Mouse (Mus musculus): ENCODE measurements at regions not wholly inside any gene's neighbourhood (a gene's known extent, or its start where the extent isn't known, plus 50 kb on each side); places are given as distances from the start of the nearest gene placed in this dataset.

- TF ChIP-seq CTCF (IDR thresholded peaks at IDR 0.05) = no peak
- H3K9ac ChIP-seq (ENCODE audit: low read depth, low read length) = no peak overlapping the region
- no peak for DNase-seq
- H3K4me3 ChIP-seq = no peak overlapping the region
- H3K36me3 ChIP-seq (ENCODE audit: control insufficient read depth, insufficient read depth, low read length) = no peaks in the 10 kb centered on the region; the same call in 1 of the 2 replicates
- intact Hi-C loops (cut with DNase I) = no loop called here
- peak overlapping the region; percentile 65 for H3K27ac ChIP-seq
- H3K79me2 ChIP-seq (replicated peaks; ENCODE audit: control insufficient read depth, insufficient read depth, low read length) = no peaks in the 10 kb centered on the region
- H3K27me3 ChIP-seq (ENCODE audit: control insufficient read depth, insufficient read depth, low read length) = no peaks in the 10 kb centered on the region
- peaks cover 4% of the 10 kb centered on the region for H3K4me1 ChIP-seq (ENCODE audit: control insufficient read depth, insufficient read depth, low read length)
- 37% methylated on average over 2 of the region's 2 CpGs for WGBS
Measured at GRCm38 (mm10) chr1:61316736-61317135, 321.9 kb upstream of the Pard3b start.

- no peak for TF ChIP-seq POLR2A (IDR thresholded peaks at IDR 0.05; ENCODE audit: insufficient read depth, low read depth, low read length)
- no peak for TF ChIP-seq EP300 (IDR thresholded peaks at IDR 0.05; ENCODE audit: insufficient read depth, low read depth, low read length)
- no peak for TF ChIP-seq CTCF (IDR thresholded peaks at IDR 0.05)
- H3K4me1 ChIP-seq (ENCODE audit: control insufficient read depth, insufficient read depth, low read length) = peaks cover 5% of the 10 kb centered on the region
- no peaks in the 10 kb centered on the region for H3K79me2 ChIP-seq (replicated peaks; ENCODE audit: control insufficient read depth, insufficient read depth, low read length)
- WGBS = 85% methylated on average over 1 of the region's 1 CpGs
- no peaks in the 10 kb centered on the region for H3K27me3 ChIP-seq (ENCODE audit: control insufficient read depth, insufficient read depth, low read length)
- no peak overlapping the region for H3K9ac ChIP-seq (ENCODE audit: low read depth, low read length)
- intact Hi-C loops (cut with DNase I) = no loop called here
- no peak overlapping the region for H3K4me3 ChIP-seq
- H3K36me3 ChIP-seq (ENCODE audit: control insufficient read depth, insufficient read depth, low read length) = no peaks in the 10 kb centered on the region; the same call in 1 of the 2 replicates
- DNase-seq = no peak
- H3K27ac ChIP-seq = no peak overlapping the region
Measured at GRCm38 (mm10) chr1:61318042-61318441, 320.6 kb upstream of the Pard3b start.

- H3K36me3 ChIP-seq (ENCODE audit: control insufficient read depth, insufficient read depth, low read length) = no peaks in the 10 kb centered on the region
- no peak overlapping the region for H3K9ac ChIP-seq (ENCODE audit: low read depth, low read length)
- TF ChIP-seq EP300 (IDR thresholded peaks at IDR 0.05; ENCODE audit: insufficient read depth, low read depth, low read length) (no peak), CTCF (IDR thresholded peaks at IDR 0.05) (no peak)
- 69% methylated on average over 6 of the region's 6 CpGs for WGBS
- H3K4me3 ChIP-seq = no peak overlapping the region
- no peak overlapping the region for H3K27ac ChIP-seq
- intact Hi-C loops (cut with DNase I) = loop anchor here (2.0 kb wide), 1 partner anchor 29 kb away; no protein-coding TSS in a partner anchor
- no peaks in the 10 kb centered on the region for H3K79me2 ChIP-seq (replicated peaks; ENCODE audit: control insufficient read depth, insufficient read depth, low read length)
- H3K4me1 ChIP-seq (ENCODE audit: control insufficient read depth, insufficient read depth, low read length) = peaks cover 5% of the 10 kb centered on the region
- no peaks in the 10 kb centered on the region for H3K27me3 ChIP-seq (ENCODE audit: control insufficient read depth, insufficient read depth, low read length)
- DNase-seq = no peak
Measured at GRCm38 (mm10) chr1:61321513-61322145, 317.0 kb upstream of the Pard3b start.

GRCm38 (mm10) chr1:61331456-61331855 lies 307.2 kb upstream of the Pard3b start:
- TF ChIP-seq POLR2A (IDR thresholded peaks at IDR 0.05; ENCODE audit: insufficient read depth, low read depth, low read length) (no peak), EP300 (IDR thresholded peaks at IDR 0.05; ENCODE audit: insufficient read depth, low read depth, low read length) (no peak), CTCF (IDR thresholded peaks at IDR 0.05) (no peak)
- intact Hi-C loops (cut with DNase I) = no loop called here
- WGBS = 91% methylated on average over 2 of the region's 2 CpGs

GRCm38 (mm10) chr1:61331906-61332305 lies 306.7 kb upstream of the Pard3b start:
- 63% methylated on average over 3 of the region's 3 CpGs for WGBS
- no peak for TF ChIP-seq POLR2A (IDR thresholded peaks at IDR 0.05; ENCODE audit: insufficient read depth, low read depth, low read length)
- no peak for TF ChIP-seq EP300 (IDR thresholded peaks at IDR 0.05; ENCODE audit: insufficient read depth, low read depth, low read length)
- TF ChIP-seq CTCF (IDR thresholded peaks at IDR 0.05) = no peak
- no peak for DNase-seq
- H3K27me3 ChIP-seq (ENCODE audit: control insufficient read depth, insufficient read depth, low read length) = no peaks in the 10 kb centered on the region
- H3K27ac ChIP-seq = no peak overlapping the region
- H3K4me1 ChIP-seq (ENCODE audit: control insufficient read depth, insufficient read depth, low read length) = no peaks in the 10 kb centered on the region; the same call in 1 of the 2 replicates
- H3K4me3 ChIP-seq = no peak overlapping the region
- intact Hi-C loops (cut with DNase I) = no loop called here
- H3K36me3 ChIP-seq (ENCODE audit: control insufficient read depth, insufficient read depth, low read length) = no peaks in the 10 kb centered on the region
- no peaks in the 10 kb centered on the region for H3K79me2 ChIP-seq (replicated peaks; ENCODE audit: control insufficient read depth, insufficient read depth, low read length)
- H3K9ac ChIP-seq (ENCODE audit: low read depth, low read length) = no peak overlapping the region

More at GRCm38 (mm10) chr1:61331456-61331855, 307.2 kb upstream of the Pard3b start:
- no peak for DNase-seq
- Histone ChIP-seq H3K36me3 (ENCODE audit: control insufficient read depth, insufficient read depth, low read length) (no peaks in the 10 kb centered on the region), H3K79me2 (replicated peaks; ENCODE audit: control insufficient read depth, insufficient read depth, low read length) (no peaks in the 10 kb centered on the region), H3K4me1 (ENCODE audit: control insufficient read depth, insufficient read depth, low read length) (no peaks in the 10 kb centered on the region; the same call in 1 of the 2 replicates), H3K4me3 (no peak overlapping the region), H3K27ac (no peak overlapping the region), H3K27me3 (ENCODE audit: control insufficient read depth, insufficient read depth, low read length) (no peaks in the 10 kb centered on the region), H3K9ac (ENCODE audit: low read depth, low read length) (no peak overlapping the region)

- H3K79me2 ChIP-seq (replicated peaks; ENCODE audit: control insufficient read depth, insufficient read depth, low read length) = no peaks in the 10 kb centered on the region
- intact Hi-C loops (cut with DNase I) = no loop called here
- no peaks in the 10 kb centered on the region for H3K27me3 ChIP-seq (ENCODE audit: control insufficient read depth, insufficient read depth, low read length)
- no peak overlapping the region for H3K4me3 ChIP-seq
- H3K4me1 ChIP-seq (ENCODE audit: control insufficient read depth, insufficient read depth, low read length) = no peaks in the 10 kb centered on the region
- DNase-seq = no peak
- no peak for TF ChIP-seq CTCF (IDR thresholded peaks at IDR 0.05)
- no peak for TF ChIP-seq POLR2A (IDR thresholded peaks at IDR 0.05; ENCODE audit: insufficient read depth, low read depth, low read length)
- TF ChIP-seq EP300 (IDR thresholded peaks at IDR 0.05; ENCODE audit: insufficient read depth, low read depth, low read length) = no peak
- 80% methylated on average over 2 of the region's 2 CpGs for WGBS
- H3K36me3 ChIP-seq (ENCODE audit: control insufficient read depth, insufficient read depth, low read length) = no peaks in the 10 kb centered on the region
- no peak overlapping the region for H3K27ac ChIP-seq
- H3K9ac ChIP-seq (ENCODE audit: low read depth, low read length) = no peak overlapping the region
Measured at GRCm38 (mm10) chr1:61336367-61336766, 302.3 kb upstream of the Pard3b start.

Data from heart, adult 2 months (tissue).